Mouse (Mus musculus) CD8-positive naive resting alpha-beta T cell, adult 57 days (primary cell): ENCODE results near the gene Gm9945. TPM values are rescaled to one million over a fixed set of nuclear protein-coding genes. Genes with fewer than 3 reads are reported as not detected.

Experiments used
- total RNA-seq: library from RNA; stranded (reverse); gene quantifications from one replicate; pipeline ENCODE4 v1.2.4, GENCODE M21; 2023

Gm9945 gene
- total RNA-seq = not detected

GRCm38 (mm10) chr11:53479783-53480301 lies at the start of gene Gm9945, which contains the start of gene Sowaha:
Gene Gm9945, plus strand, starts transcription at chr11:53480166.
Gene Sowaha, minus strand, starts transcription at chr11:53480274.

GRCm38 (mm10) chr11:53430670-53431346 lies 49.2 kb upstream of the Gm9945 start, which contains the start of the genes Uqcrq and Gdf9:
Gene Uqcrq, minus strand, starts transcription at chr11:53430831.
Gene Gdf9, plus strand, starts transcription at chr11:53431023.

DNA sequence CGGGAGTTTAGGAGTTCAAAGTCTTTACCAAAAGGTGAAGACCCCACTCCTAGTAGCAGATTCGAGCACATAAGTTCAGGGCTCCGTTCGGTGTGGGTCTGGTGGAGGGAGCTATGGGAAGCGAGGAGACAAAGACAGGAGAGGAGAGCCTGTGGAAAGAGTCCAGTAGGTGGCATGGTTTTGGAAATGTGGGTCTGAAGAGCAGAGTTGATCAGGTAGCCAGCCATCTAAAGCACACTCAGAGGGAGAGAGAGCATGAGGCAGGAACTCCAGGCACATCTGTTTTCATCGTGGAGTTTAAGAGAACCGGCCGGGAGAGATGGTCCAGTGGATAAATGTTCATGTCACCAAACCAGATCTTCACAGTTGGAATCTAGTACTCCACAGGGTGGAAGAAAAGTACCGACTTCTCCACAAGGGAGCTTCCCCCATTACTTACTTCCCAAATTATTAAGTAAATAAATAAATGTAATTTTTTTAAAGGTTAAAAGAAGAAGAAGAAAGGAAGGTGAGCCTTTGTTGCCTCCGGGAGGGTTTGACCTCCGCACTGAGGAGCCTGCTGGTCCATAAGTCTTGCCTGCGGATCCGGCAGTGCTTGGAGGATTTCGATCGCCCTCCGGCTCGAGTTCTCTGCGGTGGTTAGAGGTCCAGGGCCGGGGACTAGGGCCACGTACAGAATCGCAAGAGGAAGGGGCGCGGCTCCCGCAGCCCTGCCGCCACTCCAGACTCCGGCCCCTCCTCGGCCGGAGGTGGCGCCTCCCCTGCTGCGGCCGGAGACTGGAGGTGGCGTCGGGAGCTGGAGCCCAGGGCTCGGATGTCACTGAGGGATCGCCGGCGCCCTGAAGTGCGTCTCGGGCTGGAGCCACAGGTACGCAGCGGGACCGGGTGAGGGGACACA lies 23.2 kb upstream of the Gm9945 start, which contains the start of the genes Gm10447 and Shroom1:
TSS of gene Gm10447 (minus strand) at position 637 of the 898 bp plus-strand sequence.
TSS of gene Shroom1 (plus strand) at position 732 of the 898 bp plus-strand sequence.

DNA sequence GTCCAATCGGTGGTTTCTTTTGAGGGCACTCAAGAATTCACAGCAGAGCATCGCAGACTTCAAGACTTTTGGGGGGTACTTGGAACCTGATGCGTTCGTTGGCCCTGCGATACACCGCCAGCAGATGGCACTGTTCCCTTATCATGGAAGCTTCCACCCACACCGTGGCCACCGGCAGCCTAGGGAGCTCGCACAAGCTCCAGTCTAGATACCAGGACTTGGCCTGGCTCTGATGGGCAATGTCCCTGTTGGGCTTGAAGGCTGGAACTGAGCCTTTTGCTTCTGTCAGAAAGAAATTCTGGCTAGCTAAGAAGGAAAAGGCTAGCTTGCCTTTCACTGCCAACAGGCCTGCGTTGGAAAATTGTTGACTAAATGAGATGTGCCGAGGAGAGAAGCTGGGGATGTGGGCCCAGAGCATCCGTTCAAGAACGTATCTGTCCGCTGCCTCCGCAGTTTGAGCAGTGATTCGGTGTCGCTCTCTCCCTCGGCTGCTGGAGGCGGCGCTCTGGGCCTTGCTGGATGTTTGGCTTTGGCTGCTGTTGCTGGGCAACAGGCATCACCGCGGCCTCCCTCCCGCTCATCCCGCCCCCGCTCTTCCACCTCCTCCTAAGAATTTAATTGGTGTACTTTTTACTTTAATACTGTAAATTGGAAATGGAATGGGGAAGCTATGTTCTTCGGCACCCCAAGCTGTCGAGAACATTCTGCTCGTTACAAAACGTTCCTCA lies 9.8 kb upstream of the Gm9945 start, which contains the start of gene Gm9837:
TSS of gene Gm9837 (minus strand) at position 512 of the 728 bp plus-strand sequence.

DNA sequence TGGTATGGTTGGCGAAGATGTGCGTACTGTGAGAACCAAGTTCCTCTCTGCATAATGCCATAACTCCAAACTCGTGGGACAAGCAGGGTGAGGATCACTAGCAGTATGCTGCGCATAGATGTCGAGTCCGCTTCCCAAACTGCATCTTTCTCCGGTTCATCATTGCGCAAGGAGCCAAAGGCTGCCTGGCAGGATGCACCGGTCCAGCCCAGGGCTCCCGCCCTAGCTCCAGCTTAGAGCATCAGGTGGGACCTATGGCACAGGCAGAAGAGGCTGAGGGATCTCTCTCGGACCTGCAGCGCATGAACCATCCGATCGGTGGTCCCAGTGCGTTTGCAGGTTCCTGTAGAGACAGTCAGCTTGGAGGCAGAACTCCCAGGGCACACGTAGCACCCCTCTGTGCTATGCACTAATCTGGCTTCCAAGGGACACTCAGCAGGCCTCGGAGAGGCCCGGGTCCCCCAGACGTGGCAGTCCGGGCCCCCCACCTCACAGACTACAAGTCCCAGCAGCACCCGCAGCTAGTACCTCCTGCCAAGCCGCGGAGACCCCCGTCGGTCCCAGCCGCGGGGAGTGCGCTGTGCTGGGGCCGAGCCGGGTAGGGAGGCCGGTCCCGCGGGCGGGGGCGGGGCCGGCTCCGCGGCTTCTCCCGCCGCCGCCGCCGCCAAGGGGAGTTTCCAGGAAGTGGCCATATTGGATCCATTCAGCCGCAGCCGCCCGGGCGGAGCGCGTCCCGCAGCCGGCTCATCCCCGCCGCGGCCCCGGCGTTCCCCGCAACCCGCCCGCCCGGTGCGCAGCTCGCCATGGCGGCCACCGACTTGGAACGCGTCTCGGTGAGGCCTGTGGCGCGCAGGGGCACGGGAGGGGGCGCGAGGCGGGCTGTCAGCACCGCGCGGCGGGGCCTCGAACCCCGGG lies 39.5 kb downstream of the Gm9945 start, which contains the start of gene Sept8:
TSS of gene Sept8 (plus strand) at position 51 of the 915 bp plus-strand sequence.

Other genes with a start within 250 kb of the Gm9945 start
- 87.1 TPM for gene Hspa4, start 179.7 kb upstream of the Gm9945 start, total RNA-seq
- 16.2 TPM for gene Zcchc10, start 155.5 kb upstream of the Gm9945 start, total RNA-seq
- gene Aff4, start 129.3 kb upstream of the Gm9945 start, total RNA-seq = 162 TPM
- gene Leap2, start 57.0 kb upstream of the Gm9945 start, total RNA-seq = not detected
- gene Uqcrq, start 49.3 kb upstream of the Gm9945 start, total RNA-seq = 132 TPM
- gene Gdf9, start 49.1 kb upstream of the Gm9945 start, total RNA-seq = not detected
- gene Gm10447, start 23.1 kb upstream of the Gm9945 start, total RNA-seq = not detected
- gene Shroom1, start 23.0 kb upstream of the Gm9945 start, total RNA-seq = not detected
- gene Gm9837, start 9.7 kb upstream of the Gm9945 start, total RNA-seq = not detected
- not detected for gene Sowaha, start 108 bp downstream of the Gm9945 start, total RNA-seq
- gene Sept8, start 39.1 kb downstream of the Gm9945 start, total RNA-seq = 4.5 TPM
- 3.5 TPM for gene Kif3a, start 87.2 kb downstream of the Gm9945 start, total RNA-seq
- not detected for gene Il4, start 138.5 kb downstream of the Gm9945 start, total RNA-seq
- gene Il13, start 154.5 kb downstream of the Gm9945 start, total RNA-seq = not detected
- 27.4 TPM for gene Rad50, start 227.2 kb downstream of the Gm9945 start, total RNA-seq
- gene Il5, start 240.6 kb downstream of the Gm9945 start, total RNA-seq = not detected